Mouse (Mus musculus) ES-Bruce4 (cell line): ENCODE results near the gene Ptgs1. TPM values are rescaled to one million over a fixed set of nuclear protein-coding genes. Genes with fewer than 3 reads are reported as not detected.

ENCODE experiments used
- H3K27ac ChIP-seq: 2 replicates; pipeline ENCODE4 v1.5.1; 2012; ENCODE audit warnings: low read length, inconsistent platforms; ENCODE audit not compliant: insufficient read depth
- H3K27me3 ChIP-seq: 2 replicates; pipeline ENCODE4 v1.6.1; 2012; ENCODE audit warnings: mild to moderate bottlenecking, low read length, inconsistent platforms; ENCODE audit not compliant: control insufficient read depth, poor library complexity, insufficient read depth, severe bottlenecking
- H3K36me3 ChIP-seq: 2 replicates; pipeline ENCODE4 v1.6.1; 2012; ENCODE audit warnings: inconsistent platforms, mild to moderate bottlenecking, low read length, moderate library complexity; ENCODE audit not compliant: control insufficient read depth, poor library complexity, insufficient read depth, severe bottlenecking
- H3K4me1 ChIP-seq: one replicate; pipeline ENCODE4 v1.8.1; 2011; ENCODE audit warnings: low read length; ENCODE audit not compliant: control insufficient read depth, insufficient read depth
- H3K4me3 ChIP-seq: 2 replicates; pipeline ENCODE4 v1.5.1; 2011; ENCODE audit warnings: low read depth, mild to moderate bottlenecking, low read length
- H3K9ac ChIP-seq: 2 replicates; pipeline ENCODE4 v1.6.1; 2012; ENCODE audit warnings: low read depth, mild to moderate bottlenecking, inconsistent platforms; ENCODE audit not compliant: poor library complexity, severe bottlenecking
- H3K9me3 ChIP-seq: replicated peaks from 2 replicates; pipeline ENCODE4 v1.6.1; 2012; ENCODE audit warnings: mild to moderate bottlenecking, low read length, inconsistent platforms; ENCODE audit not compliant: control insufficient read depth, poor library complexity, insufficient read depth, severe bottlenecking
- CTCF ChIP-seq: IDR thresholded peaks from one replicate; pipeline ENCODE4 v1.8.1; 2011; ENCODE audit warnings: low read depth, low read length
- EP300 ChIP-seq: IDR thresholded peaks from 2 replicates; pipeline ENCODE4 v1.6.1; 2011; ENCODE audit warnings: low read depth, low read length; ENCODE audit not compliant: insufficient read depth
- POLR2A ChIP-seq: IDR thresholded peaks from one replicate; pipeline ENCODE4 v1.8.1; 2011; ENCODE audit warnings: low read length; ENCODE audit not compliant: insufficient read depth
- polyA plus RNA-seq: library from polyadenylated mRNA; stranded (reverse); fragments of >200 nt; gene quantifications from 2 replicates; pipeline ENCODE4 v1.2.4, GENCODE M21; 2011; ENCODE audit warnings: low read depth; ENCODE audit not compliant: missing spikeins, insufficient read depth, insufficient read length

Gene Ptgs1
- polyA plus RNA-seq, 1 experiment = 2.2 TPM

DNA sequence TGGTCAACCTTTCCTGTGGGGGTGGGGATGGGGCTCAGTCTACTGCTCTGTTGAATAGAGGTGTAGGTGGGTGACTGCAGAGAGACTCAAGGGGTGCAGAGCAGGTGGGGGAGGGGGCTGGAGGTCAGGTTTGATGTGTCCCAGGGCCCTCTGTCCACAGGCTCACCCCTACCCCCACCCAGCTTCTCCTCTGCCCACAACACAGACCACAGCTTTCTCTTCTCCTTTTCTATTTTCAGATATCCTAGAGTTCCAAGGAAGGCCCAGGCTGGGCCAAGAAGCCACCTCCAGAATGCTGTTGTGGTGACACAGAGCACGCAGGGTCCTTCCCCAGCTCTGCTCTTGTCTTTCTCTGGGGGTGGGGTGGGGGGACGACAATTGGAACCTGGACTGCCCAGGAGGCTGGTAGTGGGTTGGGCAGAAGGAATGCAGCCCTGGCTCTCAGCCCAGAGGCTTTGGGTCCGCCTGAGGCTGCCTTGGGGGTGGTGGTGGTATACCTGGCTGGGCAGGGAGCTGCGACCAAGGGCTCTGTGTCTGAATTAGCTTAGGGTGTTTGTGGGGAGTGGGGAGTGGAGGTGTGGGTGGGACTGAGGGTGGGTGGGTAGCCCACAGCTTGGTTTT lies 13.2 kb upstream of the Ptgs1 start:
- no peak overlapping the region for H3K9ac ChIP-seq
- H3K9me3 ChIP-seq = no peaks in the 10 kb centered on the region
- peaks cover 7% of the 10 kb centered on the region for H3K4me1 ChIP-seq
- no peak for TF ChIP-seq CTCF
- TF ChIP-seq POLR2A = no peak
- TF ChIP-seq EP300 = no peak
- no peak overlapping the region for H3K4me3 ChIP-seq
- no peaks in the 10 kb centered on the region for H3K27me3 ChIP-seq
- H3K36me3 ChIP-seq = no peaks in the 10 kb centered on the region
- no peak overlapping the region for H3K27ac ChIP-seq

DNA sequence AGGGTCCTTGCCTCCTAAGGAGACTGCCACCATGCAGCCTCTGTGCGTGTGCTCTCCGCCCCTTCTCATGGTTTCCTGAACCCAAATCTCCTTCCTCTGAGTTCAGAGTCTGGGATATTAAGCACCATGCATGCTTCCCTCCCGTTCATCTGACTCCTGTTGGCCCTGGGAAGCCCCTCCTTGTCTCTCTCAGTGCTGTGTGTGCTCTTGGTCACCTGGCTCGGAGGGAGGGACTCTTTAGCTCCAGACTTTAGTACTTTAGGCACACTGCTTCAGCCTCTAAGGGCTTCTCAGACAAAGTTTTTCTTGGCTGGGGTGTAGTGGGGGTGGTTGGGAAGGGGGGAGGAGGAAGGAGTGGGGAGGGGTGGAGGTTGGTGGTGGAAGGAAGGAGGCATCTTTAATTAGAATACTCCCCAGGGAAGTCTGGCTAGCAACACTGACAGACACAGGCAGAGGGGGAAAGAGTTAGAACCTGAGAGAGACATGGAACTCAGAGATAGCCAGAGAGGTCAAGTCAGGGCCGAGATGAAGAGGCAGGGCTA lies 12.5 kb upstream of the Ptgs1 start:
- H3K27me3 ChIP-seq = no peaks in the 10 kb centered on the region
- H3K36me3 ChIP-seq = no peaks in the 10 kb centered on the region
- no peak overlapping the region for H3K4me3 ChIP-seq
- no peak for TF ChIP-seq POLR2A
- TF ChIP-seq EP300 = no peak
- TF ChIP-seq CTCF = no peak
- H3K9me3 ChIP-seq = no peaks in the 10 kb centered on the region
- no peak overlapping the region for H3K27ac ChIP-seq
- no peak overlapping the region for H3K9ac ChIP-seq
- H3K4me1 ChIP-seq = peaks cover 9% of the 10 kb centered on the region

DNA sequence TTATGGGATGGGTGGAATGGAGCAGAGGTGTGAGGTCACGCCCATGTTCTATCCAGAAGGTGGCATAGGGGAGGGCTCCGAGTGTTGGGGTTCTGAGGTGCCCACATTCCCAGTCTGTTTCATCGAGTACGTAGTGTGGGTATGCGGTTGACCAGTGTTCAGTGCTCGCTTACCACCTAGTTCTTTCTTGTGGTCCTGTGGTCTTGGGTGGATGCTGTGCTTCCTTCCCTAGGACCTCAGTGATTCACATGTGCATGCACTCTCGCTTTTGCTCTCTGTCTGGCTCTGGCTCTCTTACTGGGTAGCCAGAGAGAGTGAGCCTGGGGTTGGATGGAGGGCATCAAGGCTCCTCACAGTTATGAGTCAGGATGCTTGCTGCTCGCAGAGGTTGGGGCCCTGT lies 10.1 kb upstream of the Ptgs1 start:
- H3K27ac ChIP-seq = no peak overlapping the region
- H3K4me1 ChIP-seq = peaks cover 7% of the 10 kb centered on the region
- no peaks in the 10 kb centered on the region for H3K36me3 ChIP-seq
- no peak overlapping the region for H3K4me3 ChIP-seq
- no peak overlapping the region for H3K9ac ChIP-seq
- no peaks in the 10 kb centered on the region for H3K27me3 ChIP-seq
- TF ChIP-seq CTCF (no peak), EP300 (no peak), POLR2A (no peak)
- H3K9me3 ChIP-seq = no peaks in the 10 kb centered on the region

DNA sequence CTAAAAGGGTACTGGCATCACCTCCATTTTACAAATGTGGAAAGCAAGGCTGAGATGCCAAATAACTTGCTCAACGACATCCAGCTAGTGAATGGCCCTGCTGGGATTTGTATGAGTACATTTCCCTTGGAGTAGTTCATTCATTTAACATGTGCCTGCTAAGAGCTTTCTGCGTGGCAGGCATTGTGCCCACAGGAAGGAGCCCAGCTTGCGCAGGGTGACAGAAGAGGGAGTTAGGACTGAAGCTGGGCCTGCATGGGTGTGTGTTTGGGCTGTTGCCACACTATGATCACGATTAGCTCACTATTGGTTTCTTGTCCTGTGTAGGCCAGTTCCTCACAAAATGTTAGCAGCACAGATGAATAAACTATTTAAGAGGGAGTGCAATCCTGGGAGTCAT lies 9.3 kb upstream of the Ptgs1 start:
- no peaks in the 10 kb centered on the region for H3K36me3 ChIP-seq
- H3K9me3 ChIP-seq = no peaks in the 10 kb centered on the region
- TF ChIP-seq EP300 = no peak
- TF ChIP-seq CTCF = no peak
- no peak for TF ChIP-seq POLR2A
- no peak overlapping the region for H3K4me3 ChIP-seq
- no peak overlapping the region for H3K27ac ChIP-seq
- H3K9ac ChIP-seq = no peak overlapping the region
- no peaks in the 10 kb centered on the region for H3K27me3 ChIP-seq
- H3K4me1 ChIP-seq = peaks cover 7% of the 10 kb centered on the region

DNA sequence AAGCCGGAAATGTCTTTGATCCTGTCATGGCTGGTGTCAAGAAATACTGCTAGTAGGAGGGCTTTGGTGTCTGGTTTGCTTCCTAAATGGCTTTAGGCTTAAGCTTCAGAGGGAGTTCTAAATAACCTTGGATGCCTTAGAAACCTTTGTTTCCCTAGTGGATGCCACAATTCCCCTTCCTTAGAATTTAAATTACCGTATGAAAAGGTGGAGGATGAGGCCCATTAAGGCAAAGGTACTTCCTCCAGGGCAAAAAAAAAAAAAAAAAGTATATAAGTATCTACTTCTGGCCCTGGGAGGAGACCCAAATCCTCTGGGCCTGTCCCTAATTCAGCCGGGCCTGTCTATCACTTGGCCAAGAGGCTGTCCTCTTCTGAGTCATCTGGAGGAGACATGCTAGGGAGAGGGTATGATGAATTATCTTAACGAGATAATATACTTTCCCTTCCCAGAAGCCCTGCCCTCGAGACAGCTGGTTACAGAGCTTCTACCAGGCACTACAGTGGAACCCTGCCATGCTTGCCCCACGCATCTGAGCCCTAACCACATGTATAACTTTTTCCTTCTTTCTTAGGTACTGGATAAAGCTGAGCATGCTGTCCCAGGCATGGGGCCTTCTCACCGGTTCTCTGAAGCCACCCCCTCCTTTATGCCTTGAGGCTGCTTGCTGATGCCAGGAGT lies 7.9 kb upstream of the Ptgs1 start:
- no peak overlapping the region for H3K27ac ChIP-seq
- no peak overlapping the region for H3K4me3 ChIP-seq
- TF ChIP-seq CTCF (no peak), POLR2A (no peak), EP300 (no peak)
- H3K36me3 ChIP-seq = no peaks in the 10 kb centered on the region
- H3K9ac ChIP-seq = no peak overlapping the region
- no peaks in the 10 kb centered on the region for H3K9me3 ChIP-seq
- peaks cover 7% of the 10 kb centered on the region for H3K4me1 ChIP-seq
- H3K27me3 ChIP-seq = no peaks in the 10 kb centered on the region

DNA sequence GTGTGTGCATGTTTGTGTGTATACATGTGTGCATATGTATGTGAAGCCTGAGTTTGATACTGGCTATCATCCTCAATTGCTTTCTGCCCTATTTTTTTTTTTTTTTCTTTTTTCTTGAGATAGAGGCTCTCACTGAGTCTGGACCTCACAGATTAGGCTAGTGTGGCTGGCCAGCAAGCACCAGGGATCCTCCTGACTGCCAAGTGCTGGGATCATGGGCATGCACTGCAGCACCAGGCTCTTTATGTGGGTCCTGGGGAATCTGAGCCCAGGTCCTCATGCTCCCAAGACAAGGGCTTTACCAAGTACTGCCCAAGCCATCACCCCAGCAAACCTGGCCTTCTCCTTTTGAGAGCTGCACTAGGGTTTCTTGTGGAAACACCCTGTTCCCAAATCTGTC lies 6.8 kb upstream of the Ptgs1 start:
- no peak for TF ChIP-seq CTCF
- H3K36me3 ChIP-seq = no peaks in the 10 kb centered on the region
- H3K9me3 ChIP-seq = no peaks in the 10 kb centered on the region
- no peak overlapping the region for H3K4me3 ChIP-seq
- no peak overlapping the region for H3K9ac ChIP-seq
- H3K27ac ChIP-seq = no peak overlapping the region
- peaks cover 3% of the 10 kb centered on the region for H3K4me1 ChIP-seq
- no peaks in the 10 kb centered on the region for H3K27me3 ChIP-seq
